Mouse (Mus musculus) kidney, adult 2 months (tissue): ENCODE measurements around the gene Tex48.

Experiments used
- CTCF ChIP-seq: fragments of 200-500 bp; conservative IDR thresholded peaks from 2 replicates; pipeline ENCODE4 v1.5.1; 2011; ENCODE audit warnings: low read depth, mild to moderate bottlenecking, control low read depth, low read length, moderate library complexity, mixed read lengths; ENCODE audit not compliant: insufficient read depth, insufficient read length
- POLR2A ChIP-seq: fragments of 200-500 bp; IDR thresholded peaks from one replicate; pipeline ENCODE4 v1.6.1; 2011; ENCODE audit warnings: low read depth, low read length, control low read depth

DNA sequence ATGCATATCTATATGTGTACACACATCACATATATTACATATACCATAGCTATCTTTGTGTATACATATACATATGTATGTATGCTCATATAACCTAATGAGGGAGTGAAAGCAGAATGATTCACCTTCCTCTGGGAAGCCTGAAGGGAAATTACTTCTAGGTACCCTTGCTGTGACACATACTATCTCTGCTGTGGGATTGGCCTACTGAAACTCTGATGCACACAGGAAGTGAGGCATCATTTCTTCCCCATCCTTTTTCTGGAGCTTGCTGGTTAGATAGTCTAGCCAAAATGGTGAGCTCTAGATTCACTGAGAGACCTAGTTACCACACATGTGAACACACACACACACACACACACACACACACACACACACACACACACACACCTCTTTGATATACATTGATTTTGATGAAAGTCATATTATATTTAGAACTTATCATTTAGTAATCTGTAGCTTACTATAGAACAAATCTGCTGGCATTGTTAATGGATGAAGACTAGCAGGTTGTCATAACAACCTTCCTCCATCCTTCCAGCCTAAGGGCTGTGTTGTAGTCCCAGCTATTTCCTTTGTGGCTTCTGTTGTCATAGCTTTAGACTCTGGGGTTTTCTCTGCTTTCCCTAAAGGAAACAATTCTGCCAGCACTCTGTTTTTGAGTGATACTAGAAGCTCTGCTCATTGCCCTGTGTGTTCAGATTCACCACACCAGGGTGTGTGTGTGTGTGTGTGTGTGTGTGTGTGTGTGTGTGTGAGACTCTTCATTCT lies 21.9 kb upstream of the Tex48 start:
- no peak for TF ChIP-seq CTCF
- TF ChIP-seq POLR2A = no peak
